Mouse (Mus musculus) ES-Bruce4 (cell line): ENCODE measurements around the gene Atoh1. TPM values are rescaled to one million over a fixed set of nuclear protein-coding genes. Genes with fewer than 3 reads are reported as not detected.

Experiments
- H3K27ac ChIP-seq: 2 replicates; pipeline ENCODE4 v1.5.1; 2012; ENCODE audit warnings: low read length, inconsistent platforms; ENCODE audit not compliant: insufficient read depth
- H3K27me3 ChIP-seq: 2 replicates; pipeline ENCODE4 v1.6.1; 2012; ENCODE audit warnings: mild to moderate bottlenecking, low read length, inconsistent platforms; ENCODE audit not compliant: control insufficient read depth, poor library complexity, insufficient read depth, severe bottlenecking
- H3K36me3 ChIP-seq: 2 replicates; pipeline ENCODE4 v1.6.1; 2012; ENCODE audit warnings: inconsistent platforms, mild to moderate bottlenecking, low read length, moderate library complexity; ENCODE audit not compliant: control insufficient read depth, poor library complexity, insufficient read depth, severe bottlenecking
- H3K4me1 ChIP-seq: one replicate; pipeline ENCODE4 v1.8.1; 2011; ENCODE audit warnings: low read length; ENCODE audit not compliant: control insufficient read depth, insufficient read depth
- H3K4me3 ChIP-seq: 2 replicates; pipeline ENCODE4 v1.5.1; 2011; ENCODE audit warnings: low read depth, mild to moderate bottlenecking, low read length
- H3K9ac ChIP-seq: 2 replicates; pipeline ENCODE4 v1.6.1; 2012; ENCODE audit warnings: low read depth, mild to moderate bottlenecking, inconsistent platforms; ENCODE audit not compliant: poor library complexity, severe bottlenecking
- H3K9me3 ChIP-seq: replicated peaks from 2 replicates; pipeline ENCODE4 v1.6.1; 2012; ENCODE audit warnings: mild to moderate bottlenecking, low read length, inconsistent platforms; ENCODE audit not compliant: control insufficient read depth, poor library complexity, insufficient read depth, severe bottlenecking
- CTCF ChIP-seq: IDR thresholded peaks from one replicate; pipeline ENCODE4 v1.8.1; 2011; ENCODE audit warnings: low read depth, low read length
- EP300 ChIP-seq: IDR thresholded peaks from 2 replicates; pipeline ENCODE4 v1.6.1; 2011; ENCODE audit warnings: low read depth, low read length; ENCODE audit not compliant: insufficient read depth
- POLR2A ChIP-seq: IDR thresholded peaks from one replicate; pipeline ENCODE4 v1.8.1; 2011; ENCODE audit warnings: low read length; ENCODE audit not compliant: insufficient read depth
- polyA plus RNA-seq: library from polyadenylated mRNA; stranded (reverse); fragments of >200 nt; gene quantifications from 2 replicates; pipeline ENCODE4 v1.2.4, GENCODE M21; 2011; ENCODE audit warnings: low read depth; ENCODE audit not compliant: missing spikeins, insufficient read depth, insufficient read length

Atoh1 gene
- polyA plus RNA-seq: not detected in 2 replicates

DNA sequence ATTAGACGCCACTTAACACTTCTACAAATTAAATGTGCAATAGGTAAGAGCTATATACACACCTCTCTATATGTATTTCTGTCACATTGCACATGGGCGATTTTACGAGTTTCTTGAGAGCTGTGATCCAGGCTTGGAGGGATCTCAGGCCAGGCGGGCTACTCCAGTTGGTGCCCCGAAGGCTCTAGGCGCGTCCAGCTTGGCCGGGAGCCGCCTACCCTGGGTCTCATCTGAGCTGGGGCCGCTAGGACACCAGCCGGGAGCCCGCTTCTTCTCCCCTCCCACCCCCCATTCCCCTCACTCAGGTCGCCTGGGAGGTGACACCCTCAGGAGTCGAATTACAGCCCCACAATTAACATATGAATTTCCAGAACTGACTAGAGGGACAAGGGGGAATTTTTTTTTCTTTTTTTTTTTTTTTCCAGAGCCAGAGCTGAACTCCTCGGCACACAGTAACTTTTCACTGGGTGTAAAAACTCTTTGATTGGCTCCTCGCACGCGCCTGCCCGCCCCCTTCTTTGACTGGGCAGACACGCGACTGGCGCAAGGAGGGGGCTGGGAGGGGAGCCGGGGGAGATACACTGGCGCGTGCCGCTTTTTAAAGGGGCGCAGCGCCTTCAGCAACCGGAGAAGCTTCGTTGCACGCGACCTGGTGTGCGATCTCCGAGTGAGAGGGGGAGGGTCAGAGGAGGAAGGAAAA is at the start of gene Atoh1:
TSS of gene Atoh1 (plus strand) at position 627 of the 700 bp plus-strand sequence.
- TF ChIP-seq POLR2A: no peak
- 0 out of 2 replicates have a peak, but pooled peaks have one; percentile 5 for TF ChIP-seq EP300
- no peak within 1 kb of the TSS for H3K9ac ChIP-seq

DNA sequence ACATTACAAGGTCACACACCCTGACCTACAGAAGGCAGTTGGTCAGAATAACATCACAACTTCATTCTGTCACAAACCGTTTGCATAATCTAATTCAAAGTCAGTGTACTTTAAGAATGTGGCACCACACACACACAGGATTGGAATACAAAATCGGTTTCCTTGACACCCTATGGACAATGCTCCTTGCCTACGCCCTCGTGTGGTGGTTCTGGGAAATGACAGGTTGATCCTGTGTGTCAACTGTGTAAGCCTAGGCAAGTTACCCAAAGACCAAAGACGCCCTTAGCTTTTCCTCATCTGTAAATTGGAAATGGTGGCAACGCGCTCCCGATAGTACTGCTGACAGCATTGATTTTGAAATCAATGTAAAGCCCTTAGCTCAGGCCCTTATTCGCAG is 45.0 kb upstream of the Atoh1 start:
- H3K36me3 ChIP-seq: no peaks in the 10 kb centered on the region
- H3K4me3 ChIP-seq: no peak overlapping the region
- no peak overlapping the region for H3K9ac ChIP-seq
- no peaks in the 10 kb centered on the region for H3K27me3 ChIP-seq
- no peak overlapping the region for H3K27ac ChIP-seq
- H3K4me1 ChIP-seq: no peaks in the 10 kb centered on the region
- TF ChIP-seq EP300 (no peak), CTCF (peak; percentile 64)
- H3K9me3 ChIP-seq: no peaks in the 10 kb centered on the region

More for the DNA sequence above, at the start of gene Atoh1:
- H3K4me3 ChIP-seq: peak within 1 kb of the TSS; percentile 72
- no peaks in the 10 kb centered on the region for H3K36me3 ChIP-seq
- H3K9me3 ChIP-seq: no peaks in the 10 kb centered on the region
- peaks cover 15% of the 10 kb centered on the region for H3K27me3 ChIP-seq
- H3K4me1 ChIP-seq: no peaks in the 10 kb centered on the region
- H3K27ac ChIP-seq: no peak within 1 kb of the TSS

DNA sequence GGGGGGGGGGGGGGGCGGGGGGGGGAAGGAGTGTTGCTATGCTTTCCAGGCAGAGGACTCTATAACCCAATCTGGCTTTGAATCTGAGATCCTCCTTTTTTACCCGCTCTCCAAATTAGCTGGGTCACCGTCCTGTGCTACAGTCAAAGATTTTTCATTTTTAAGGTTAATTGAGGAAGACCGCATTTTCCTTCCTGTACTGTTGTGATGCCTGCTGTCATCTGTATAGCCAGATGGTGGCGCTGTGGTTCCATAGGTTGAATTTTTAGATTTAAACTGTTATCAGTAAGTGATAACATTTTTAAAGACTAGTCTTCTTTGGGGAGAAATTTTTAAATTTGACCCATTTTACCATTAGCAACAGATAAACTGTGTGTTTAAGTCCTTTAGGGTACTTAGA is 44.0 kb upstream of the Atoh1 start:
- H3K9ac ChIP-seq: no peak overlapping the region
- H3K27me3 ChIP-seq: no peaks in the 10 kb centered on the region
- no peak overlapping the region for H3K27ac ChIP-seq
- no peaks in the 10 kb centered on the region for H3K9me3 ChIP-seq
- no peaks in the 10 kb centered on the region for H3K4me1 ChIP-seq
- no peak overlapping the region for H3K4me3 ChIP-seq
- H3K36me3 ChIP-seq: no peaks in the 10 kb centered on the region
- TF ChIP-seq POLR2A (no peak), CTCF (no peak), EP300 (no peak)

DNA sequence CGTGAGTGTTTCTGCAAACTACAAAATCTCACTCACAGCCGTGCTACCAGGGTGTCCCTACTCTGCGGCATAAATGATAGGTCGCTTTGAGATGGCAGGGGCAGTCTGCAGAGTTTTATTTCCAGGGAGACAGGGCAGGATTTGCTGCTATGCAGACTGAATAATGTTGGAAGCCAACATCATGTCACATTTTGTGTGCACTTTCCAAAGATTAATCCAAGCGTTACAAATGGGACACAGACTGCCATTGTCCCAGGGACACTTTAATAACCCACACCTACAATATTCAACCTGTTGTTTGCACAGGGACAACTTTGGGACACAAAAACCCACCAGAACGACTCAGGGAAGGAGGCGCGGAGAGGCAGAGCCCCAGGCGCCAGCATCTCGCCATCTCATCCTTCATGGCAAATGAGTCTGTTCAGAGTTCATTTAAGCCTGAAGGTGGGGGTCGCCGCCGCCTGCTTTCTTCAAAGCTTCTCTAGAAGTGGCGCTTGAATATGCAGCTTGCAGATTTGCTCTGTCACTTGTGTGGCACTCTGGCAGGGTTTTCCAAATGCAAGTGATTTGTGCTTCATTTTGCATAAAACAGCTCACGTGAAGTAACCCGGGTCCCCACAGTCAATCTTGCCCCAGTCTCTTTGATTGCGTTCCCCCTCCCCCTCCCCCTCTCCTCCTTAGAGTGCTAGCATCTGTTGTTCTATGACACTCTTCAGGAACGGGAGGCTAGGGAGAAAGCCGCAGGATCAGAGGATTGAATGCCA is 40.6 kb upstream of the Atoh1 start:
- Histone ChIP-seq H3K4me3 (no peak overlapping the region), H3K27me3 (no peaks in the 10 kb centered on the region), H3K9ac (no peak overlapping the region), H3K9me3 (no peaks in the 10 kb centered on the region), H3K4me1 (no peaks in the 10 kb centered on the region), H3K27ac (no peak overlapping the region), H3K36me3 (no peaks in the 10 kb centered on the region)
- TF ChIP-seq POLR2A: no peak
- no peak for TF ChIP-seq EP300
- no peak for TF ChIP-seq CTCF

DNA sequence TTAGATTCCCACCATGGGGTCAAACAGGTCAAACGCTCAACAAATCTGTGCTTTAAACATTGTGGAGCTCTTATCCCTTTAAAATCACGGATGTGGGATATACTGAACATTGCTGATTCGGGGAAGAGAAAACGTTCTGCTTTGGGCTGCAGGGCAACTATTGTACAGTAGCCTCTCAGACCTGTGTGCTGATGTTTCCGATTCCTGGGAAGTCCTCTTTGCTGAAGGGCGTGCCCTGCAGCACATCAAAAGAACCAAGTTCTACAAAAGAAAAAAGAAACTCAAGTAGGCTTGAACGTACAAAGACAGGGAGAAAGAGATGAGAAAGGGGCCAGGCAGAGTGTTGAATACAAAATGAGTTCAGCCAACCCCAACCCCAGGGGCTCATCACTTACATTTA is 34.2 kb upstream of the Atoh1 start:
- TF ChIP-seq CTCF (no peak), EP300 (no peak), POLR2A (no peak)
- H3K4me3 ChIP-seq: no peak overlapping the region
- no peak overlapping the region for H3K27ac ChIP-seq
- no peaks in the 10 kb centered on the region for H3K4me1 ChIP-seq
- H3K36me3 ChIP-seq: no peaks in the 10 kb centered on the region
- H3K9me3 ChIP-seq: no peaks in the 10 kb centered on the region
- H3K9ac ChIP-seq: no peak overlapping the region
- H3K27me3 ChIP-seq: no peaks in the 10 kb centered on the region

DNA sequence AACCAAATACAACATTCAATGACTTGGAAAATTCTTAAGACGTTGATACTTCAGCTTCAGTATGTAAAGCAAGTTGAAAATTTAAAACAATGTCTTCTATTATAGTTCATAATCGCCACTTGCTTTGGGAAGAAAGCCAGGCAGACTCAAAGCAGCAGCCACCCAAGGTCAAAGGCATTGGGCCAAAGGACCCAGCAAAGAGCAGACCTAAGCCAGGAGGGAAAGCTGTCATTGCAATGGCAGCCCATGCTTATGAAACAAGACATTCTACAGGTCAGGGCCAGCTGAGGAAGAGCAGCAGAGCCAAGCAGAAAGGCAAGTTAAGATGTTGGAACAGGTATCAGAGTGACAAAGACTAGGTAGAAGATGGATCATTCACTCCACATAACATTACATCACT is 25.3 kb upstream of the Atoh1 start:
- Histone ChIP-seq H3K4me3 (no peak overlapping the region), H3K27ac (no peak overlapping the region), H3K9me3 (no peaks in the 10 kb centered on the region), H3K27me3 (no peaks in the 10 kb centered on the region), H3K9ac (no peak overlapping the region), H3K4me1 (no peaks in the 10 kb centered on the region), H3K36me3 (no peaks in the 10 kb centered on the region)
- TF ChIP-seq CTCF (no peak), EP300 (no peak), POLR2A (no peak)
